Mouse (Mus musculus) forebrain, embryonic 14.5 days (tissue): Measurements from ENCODE around the gene Cyp4f16. TPM values are rescaled to one million over a fixed set of nuclear protein-coding genes. Genes with fewer than 3 reads are reported as not detected.

ENCODE experiments used
- ATAC-seq: fragments of 200-750 bp; cut with Nextera tagmentation; 2 replicates; pipeline ENCODE4 v1.8.0; 2017; ENCODE audit warnings: mild to moderate bottlenecking, moderate library complexity
- DNase-seq: peaks from one replicate; pipeline ENCODE4 v3.0.0-alpha.2; 2015; ENCODE audit warnings: low spot score
- H3K27ac ChIP-seq: fragments of 300-500 bp; sonication (generic); 2 replicates; pipeline ENCODE4 v1.5.1; 2014; ENCODE audit warnings: low read depth, mild to moderate bottlenecking, control low read depth, low read length, moderate library complexity
- H3K27me3 ChIP-seq: fragments of 300-500 bp; sonication (generic); replicated peaks from 2 replicates; pipeline ENCODE4 v1.6.1; 2014; ENCODE audit warnings: low read length, control low read depth, mixed read lengths; ENCODE audit not compliant: control insufficient read depth, insufficient read depth
- H3K36me3 ChIP-seq: fragments of 300-500 bp; sonication (generic); 2 replicates; pipeline ENCODE4 v1.6.1; 2014; ENCODE audit warnings: low read length, control low read depth; ENCODE audit not compliant: control insufficient read depth, insufficient read depth
- H3K4me1 ChIP-seq: fragments of 300-500 bp; sonication (generic); 2 replicates; pipeline ENCODE4 v1.6.1; 2014; ENCODE audit warnings: antibody characterized with exemption, low read length, control low read depth; ENCODE audit not compliant: control insufficient read depth, insufficient read depth
- H3K4me2 ChIP-seq: fragments of 300-500 bp; sonication (generic); 2 replicates; pipeline ENCODE4 v1.6.1; 2014; ENCODE audit warnings: mild to moderate bottlenecking, control low read depth, low read length
- H3K4me3 ChIP-seq: fragments of 300-500 bp; sonication (generic); 2 replicates; pipeline ENCODE4 v1.5.1; 2014; ENCODE audit warnings: low read depth, low read length, control low read depth
- H3K9ac ChIP-seq: fragments of 300-500 bp; sonication (generic); 2 replicates; pipeline ENCODE4 v1.6.1; 2014; ENCODE audit warnings: mild to moderate bottlenecking, low read length, control low read depth, moderate library complexity
- H3K9me3 ChIP-seq: fragments of 300-500 bp; sonication (generic); replicated peaks from 2 replicates; pipeline ENCODE4 v1.6.1; 2016; ENCODE audit warnings: low read length, control low read depth, mixed read lengths; ENCODE audit not compliant: control insufficient read depth
- WGBS: fragments of 180-500 bp; shearing (Covaris S2); extraction: QIAGEN DNeasy Blood & Tissue Kit; methylation state at CpG from one replicate; pipeline ENCODE4 v1.1.7; 2014; 5-methylcytosine and 5-hydroxymethylcytosine counted together
- polyA plus RNA-seq: library from polyadenylated mRNA; unstranded; fragments of >200 nt; fragmentation: Nextera tagmentation; extraction: Ambion mirVana; gene quantifications from 2 replicates; pipeline ENCODE4 v1.2.1, GENCODE M21; 2014

Gene Cyp4f16
- polyA plus RNA-seq, 1 experiment from 2014 or later: 18.4 TPM

- Histone ChIP-seq H3K9me3 (no peaks in the 10 kb centered on the region), H3K4me3 (no peak overlapping the region), H3K27ac (no peak overlapping the region), H3K4me1 (no peaks in the 10 kb centered on the region), H3K27me3 (no peaks in the 10 kb centered on the region), H3K9ac (no peak overlapping the region), H3K36me3 (no peaks in the 10 kb centered on the region), H3K4me2 (no peak overlapping the region)
- ATAC-seq: no peak
- no peak for DNase-seq
- 67% methylated on average over 7 of the region's 7 CpGs for WGBS
Observed at GRCm38 (mm10) chr17:32577496-32578186, 41.3 kb downstream of the Cyp4f16 start.

- Histone ChIP-seq H3K4me1 (no peaks in the 10 kb centered on the region), H3K4me3 (no peak overlapping the region), H3K27me3 (no peaks in the 10 kb centered on the region), H3K27ac (no peak overlapping the region), H3K9ac (no peak overlapping the region), H3K36me3 (no peaks in the 10 kb centered on the region), H3K9me3 (no peaks in the 10 kb centered on the region), H3K4me2 (no peak overlapping the region)
- WGBS: 88% methylated on average over 18 of the region's 18 CpGs
- DNase-seq (no peak), ATAC-seq (no peak)
Observed at GRCm38 (mm10) chr17:32596494-32596893, 60.1 kb downstream of the Cyp4f16 start.

Other genes with a start within 250 kb of the Cyp4f16 start
- gene Akap8, start 215.3 kb upstream of the Cyp4f16 start, polyA plus RNA-seq: 33.9 and 40.1 TPM in 2 replicates
- 66.6 and 82.4 TPM in 2 replicates for gene Akap8l, start 186.0 kb upstream of the Cyp4f16 start, polyA plus RNA-seq
- 29.2 and 35.6 TPM in 2 replicates for gene Wiz, start 147.1 kb upstream of the Cyp4f16 start, polyA plus RNA-seq
- gene Rasal3, start 133.0 kb upstream of the Cyp4f16 start, polyA plus RNA-seq: 0.52 and 1.2 TPM in 2 replicates
- not detected in 2 replicates for gene Pglyrp2, start 112.4 kb upstream of the Cyp4f16 start, polyA plus RNA-seq
- 0.33 and 0.95 TPM in 2 replicates for gene Cyp4f39, start 83.8 kb upstream of the Cyp4f16 start, polyA plus RNA-seq
- 4.1 and 5.8 TPM in 2 replicates for gene Cyp4f17, start 30.5 kb upstream of the Cyp4f16 start, polyA plus RNA-seq
- not detected in 2 replicates for gene Cyp4f37, start 84.8 kb downstream of the Cyp4f16 start, polyA plus RNA-seq
- not detected in 2 replicates for gene Cyp4f40, start 122.3 kb downstream of the Cyp4f16 start, polyA plus RNA-seq
- gene Cyp4f15, start 149.1 kb downstream of the Cyp4f16 start, polyA plus RNA-seq: 0.76 and 1.5 TPM in 2 replicates